Mouse (Mus musculus) cerebellum, adult 2 months (tissue): ENCODE data around the gene Apobec2.

Source experiments
- CTCF ChIP-seq: fragments of 200-500 bp; IDR thresholded peaks from 2 replicates; pipeline ENCODE4 v1.5.1; 2011; ENCODE audit warnings: low read depth, mild to moderate bottlenecking, control low read depth, low read length, moderate library complexity, borderline replicate concordance; ENCODE audit not compliant: insufficient read depth
- POLR2A ChIP-seq: fragments of 200-500 bp; IDR thresholded peaks from 2 replicates; pipeline ENCODE4 v1.6.1; 2011; ENCODE audit warnings: low read length, control low read depth, borderline replicate concordance; ENCODE audit not compliant: insufficient read depth

- TF ChIP-seq POLR2A (no peak), CTCF (no peak)
These were observed 1.7 kb upstream of the Apobec2 start for GRCm38 (mm10) chr17:48434479-48434878.
